Mouse (Mus musculus) cerebellum, adult 8-10 months (tissue): ENCODE data around the gene Dpp9.

Source experiments
- DNase-seq: peaks from one replicate; pipeline ENCODE4 v3.0.0; 2022

Dpp9 gene

DNA sequence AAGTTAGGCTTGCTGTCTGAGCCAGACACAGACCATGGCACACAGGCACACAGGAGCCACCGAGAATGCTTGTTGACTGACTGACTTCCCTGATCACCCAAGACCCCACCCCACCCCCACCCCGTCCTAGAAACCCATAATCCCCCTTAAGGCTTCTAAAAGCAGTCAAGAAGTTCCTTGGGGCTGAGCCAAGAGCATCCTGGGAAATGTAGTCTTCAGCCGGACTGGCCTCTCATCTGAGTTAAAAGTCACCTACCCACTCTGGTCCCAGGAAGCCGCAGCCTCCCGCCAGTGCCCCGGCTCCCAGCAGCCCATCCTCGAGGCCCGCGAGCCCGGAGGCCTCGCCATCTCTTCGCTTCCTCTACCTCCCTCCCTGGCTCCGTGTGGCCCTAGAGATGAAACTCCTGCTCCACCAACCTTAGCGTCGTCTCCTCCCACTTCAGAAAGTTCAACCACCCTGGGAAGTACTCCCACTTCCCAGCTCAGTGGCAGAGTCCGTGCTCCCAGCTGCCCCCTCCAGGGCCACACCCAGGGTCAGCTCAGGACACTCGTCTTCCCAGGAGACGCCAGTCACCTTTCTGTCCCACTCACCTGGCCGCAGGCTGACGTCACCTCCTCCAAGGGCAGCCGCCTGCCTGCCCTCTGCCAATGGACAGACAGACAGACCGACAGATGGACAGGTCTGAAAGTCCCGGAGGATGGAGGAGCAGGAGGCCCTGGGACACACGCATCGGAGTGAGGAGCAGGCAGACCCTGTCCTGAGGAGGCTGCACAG, 80.7 kb downstream of the Dpp9 start:
- DNase-seq, result no peak
